Mouse (Mus musculus) thymus, postnatal 10 days (tissue): ENCODE results near the gene Zfp948.

Experiments
- DNase-seq, 2 experiments: peaks; one replicate each; pipeline ENCODE4 v3.0.0; 2021; ENCODE audit warnings: low spot score in 2 of 2

The Zfp948 gene

GRCm38 (mm10) chr17:21566728-21567349 is at the start of gene Zfp948:
Gene Zfp948, plus strand, starts transcription at chr17:21567008.
- DNase-seq = peak; percentile 18 to 27

- DNase-seq = no peak
Observed at GRCm38 (mm10) chr17:21517130-21517671, 49.6 kb upstream of the Zfp948 start.

- no peak for DNase-seq
Observed at GRCm38 (mm10) chr17:21526270-21526669, 40.5 kb upstream of the Zfp948 start.

GRCm38 (mm10) chr17:21530645-21531330 is 36.0 kb upstream of the Zfp948 start:
- no peak for DNase-seq

- no peak for DNase-seq
Observed at GRCm38 (mm10) chr17:21531621-21532020, 35.2 kb upstream of the Zfp948 start.

- peak; percentile 31 to 49 for DNase-seq
Observed at GRCm38 (mm10) chr17:21532101-21532951, 34.5 kb upstream of the Zfp948 start.

- DNase-seq = no peak
Observed at GRCm38 (mm10) chr17:21533961-21534360, 32.8 kb upstream of the Zfp948 start.

GRCm38 (mm10) chr17:21534460-21535095 is 32.2 kb upstream of the Zfp948 start:
- DNase-seq = peak in 1 of 2 experiments; percentile 79

- DNase-seq = peak; percentile 39 to 57
Observed at GRCm38 (mm10) chr17:21535096-21536001, 31.5 kb upstream of the Zfp948 start, which contains the start of gene Zfp52. Gene Zfp52, plus strand, starts transcription at chr17:21535539.

GRCm38 (mm10) chr17:21536096-21536495 is 30.7 kb upstream of the Zfp948 start:
- no peak for DNase-seq

GRCm38 (mm10) chr17:21536676-21537075 is 30.1 kb upstream of the Zfp948 start:
- no peak for DNase-seq

- no peak for DNase-seq
Observed at GRCm38 (mm10) chr17:21557831-21558230, 9.0 kb upstream of the Zfp948 start.

GRCm38 (mm10) chr17:21566220-21566619 is 588 bp upstream of the Zfp948 start:
- DNase-seq = peak; percentile 17 to 27

GRCm38 (mm10) chr17:21567696-21568095 is 888 bp downstream of the Zfp948 start:
- no peak for DNase-seq

GRCm38 (mm10) chr17:21579080-21579479 is 12.3 kb downstream of the Zfp948 start:
- no peak for DNase-seq

GRCm38 (mm10) chr17:21579493-21580175 is 12.8 kb downstream of the Zfp948 start:
- peak in 1 of 2 experiments; percentile 72 for DNase-seq

GRCm38 (mm10) chr17:21585521-21585920 is 18.7 kb downstream of the Zfp948 start:
- DNase-seq = no peak

- DNase-seq = no peak
Observed at GRCm38 (mm10) chr17:21616356-21616755, 49.5 kb downstream of the Zfp948 start.

GRCm38 (mm10) chr17:21617352-21617751 is 50.5 kb downstream of the Zfp948 start:
- peak in 1 of 2 experiments; percentile 7 for DNase-seq

GRCm38 (mm10) chr17:21623647-21624046 is 56.8 kb downstream of the Zfp948 start:
- DNase-seq = no peak
